Mouse (Mus musculus): ENCODE results near the gene Gtf2ird1. TPM values are rescaled to one million over a fixed set of nuclear protein-coding genes. Genes with fewer than 3 reads are reported as not detected.

The Gtf2ird1 gene
- polyA plus RNA-seq, 1 experiment: 62.0 TPM

DNA sequence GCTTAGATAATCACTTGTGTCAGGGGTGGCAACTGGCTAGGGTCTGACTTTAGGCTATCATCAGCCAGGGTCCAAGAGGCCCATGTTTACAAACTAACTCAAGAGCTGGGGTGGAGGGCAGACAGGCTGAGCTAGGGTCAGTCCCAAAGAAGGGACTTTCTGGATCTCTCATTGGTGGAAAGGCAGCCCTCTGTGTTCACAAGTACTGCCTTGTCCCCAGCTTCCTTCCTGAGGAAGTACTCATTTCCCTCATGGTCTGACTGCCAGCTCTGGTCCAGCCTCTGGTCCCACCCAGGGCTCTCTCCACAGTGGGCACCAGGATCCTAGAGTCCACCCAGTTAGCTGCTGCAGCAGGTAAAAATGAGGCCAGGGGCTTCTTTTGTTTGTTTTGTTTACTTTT is 82.0 kb downstream of the Gtf2ird1 start:
- Histone ChIP-seq H3ac (ENCODE audit: control insufficient read depth, insufficient read length) (no peak overlapping the region), H3K79me2 (ENCODE audit: control insufficient read depth, insufficient read depth) (no peaks in the 10 kb centered on the region), H3K36me3 (ENCODE audit: control insufficient read depth, insufficient read depth) (peaks cover 12% of the 10 kb centered on the region), H3K4me2 (ENCODE audit: low read depth) (no peak overlapping the region), H3K4me3 (no peak overlapping the region), H3K27me3 (ENCODE audit: control insufficient read depth, insufficient read depth, insufficient read length) (no peaks in the 10 kb centered on the region)
- no peak for TF ChIP-seq E2F4 (IDR thresholded peaks at IDR 0.05; ENCODE audit: insufficient read depth)
- no peak for TF ChIP-seq REST (IDR thresholded peaks at IDR 0.05; ENCODE audit: insufficient read depth, insufficient read length)
- TF ChIP-seq USF1 (IDR thresholded peaks at IDR 0.05; ENCODE audit: low read depth): no peak
- no peak for TF ChIP-seq POLR2A (IDR thresholded peaks at IDR 0.05; ENCODE audit: insufficient read length, low read depth)
- TF ChIP-seq POLR2AphosphoS2 (IDR thresholded peaks at IDR 0.05; ENCODE audit: insufficient read length, low read depth): no peak
- no peak for TF ChIP-seq TCF3 (IDR thresholded peaks at IDR 0.05; ENCODE audit: insufficient read length, low read depth)
- TF ChIP-seq MAX (IDR thresholded peaks at IDR 0.05; ENCODE audit: low read depth): no peak
- no peak for TF ChIP-seq CEBPB (IDR thresholded peaks at IDR 0.05; ENCODE audit: insufficient read depth, poor library complexity, severe bottlenecking)
- no peak for TF ChIP-seq TCF12 (IDR thresholded peaks at IDR 0.05; ENCODE audit: insufficient read depth, poor library complexity, severe bottlenecking)
- TF ChIP-seq MYOG (IDR thresholded peaks at IDR 0.05; ENCODE audit: control insufficient read depth in 1 of 3, insufficient read depth in 1 of 3, insufficient read length in 2 of 3, low read depth in 2 of 3): no peak
- no peak for TF ChIP-seq SRF (IDR thresholded peaks at IDR 0.05; ENCODE audit: control insufficient read depth, insufficient read length, low read depth)
- TF ChIP-seq MYOD1 (IDR thresholded peaks at IDR 0.05; ENCODE audit: control insufficient read depth in 1 of 3, insufficient read length in 2 of 3, low read depth in 2 of 3): no peak

DNA sequence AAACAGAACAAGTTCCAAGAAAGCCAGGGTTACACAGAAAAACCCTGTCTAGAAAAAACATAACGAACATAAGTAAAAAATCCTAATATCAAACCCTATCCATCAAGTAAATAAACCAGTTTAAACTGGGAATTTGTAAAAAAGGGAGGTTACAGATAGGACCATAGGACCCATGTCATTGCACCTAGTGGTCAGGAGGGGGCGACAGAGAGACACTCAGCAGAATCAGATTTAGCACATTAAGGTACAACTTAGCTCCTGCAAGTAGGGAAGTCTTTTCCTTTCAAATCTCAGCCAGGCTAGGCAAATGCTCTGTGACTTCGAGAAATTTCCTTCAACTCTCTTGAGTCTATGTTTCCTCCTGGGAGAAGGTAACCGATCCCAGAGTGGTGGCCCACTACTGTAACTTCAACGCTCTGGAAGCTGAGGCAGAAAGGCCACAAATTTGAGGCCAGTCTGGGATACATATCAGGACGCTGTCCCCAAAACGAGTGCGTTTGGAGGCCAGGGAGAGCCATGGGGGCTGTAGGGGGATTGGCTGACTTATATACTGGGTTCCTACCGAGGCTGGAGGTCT is 82.5 kb downstream of the Gtf2ird1 start:
- H3K4me2 ChIP-seq (ENCODE audit: low read depth): no peak overlapping the region

DNA sequence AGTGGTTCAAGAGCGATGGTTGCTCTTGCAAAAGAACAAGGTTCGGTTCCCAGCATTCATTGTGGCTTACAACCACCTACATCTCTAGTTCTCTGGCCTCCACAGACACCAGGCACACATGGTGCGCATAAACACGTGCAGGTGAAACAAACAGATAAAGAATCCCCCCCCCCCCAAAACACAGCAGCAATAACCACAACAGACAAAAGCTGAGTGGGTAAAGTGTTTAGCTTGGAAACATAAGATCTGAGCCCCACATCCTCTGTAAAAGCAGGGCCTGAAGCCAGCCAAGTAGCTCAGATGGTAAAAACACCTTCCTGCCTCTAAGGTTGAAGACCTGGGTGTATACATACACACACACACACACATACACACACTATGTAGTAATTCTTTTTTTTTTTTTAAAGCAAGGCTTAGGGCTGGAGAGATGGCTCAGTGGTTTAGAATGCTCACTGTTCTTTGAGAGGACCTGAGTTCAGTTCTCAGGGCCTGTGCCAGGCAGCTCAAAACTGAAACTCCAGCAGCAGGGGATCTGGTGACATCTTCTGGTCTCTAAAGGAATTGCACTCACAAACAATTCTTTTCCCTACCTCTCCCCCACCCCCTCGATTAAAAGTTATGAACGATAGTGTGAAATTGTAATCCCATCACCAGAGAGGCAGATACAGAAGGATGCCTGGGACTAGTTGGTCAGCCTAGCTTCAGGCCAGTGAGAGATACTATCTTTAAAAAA is 83.4 kb downstream of the Gtf2ird1 start:
- no peak overlapping the region for H3ac ChIP-seq (ENCODE audit: control insufficient read depth, insufficient read length)
- no peaks in the 10 kb centered on the region for H3K27me3 ChIP-seq (ENCODE audit: control insufficient read depth, insufficient read depth, insufficient read length)
- H3K36me3 ChIP-seq (ENCODE audit: control insufficient read depth, insufficient read depth): peaks cover 17% of the 10 kb centered on the region
- no peak overlapping the region for H3K4me3 ChIP-seq
- no peak for TF ChIP-seq USF1 (IDR thresholded peaks at IDR 0.05; ENCODE audit: low read depth)
- TF ChIP-seq E2F4 (IDR thresholded peaks at IDR 0.05; ENCODE audit: insufficient read depth): no peak
- TF ChIP-seq REST (IDR thresholded peaks at IDR 0.05; ENCODE audit: insufficient read depth, insufficient read length): no peak
- no peak for TF ChIP-seq POLR2A (IDR thresholded peaks at IDR 0.05; ENCODE audit: insufficient read length, low read depth)
- no peak for TF ChIP-seq SRF (IDR thresholded peaks at IDR 0.05; ENCODE audit: control insufficient read depth, insufficient read length, low read depth)
- no peak for TF ChIP-seq TCF3 (IDR thresholded peaks at IDR 0.05; ENCODE audit: insufficient read length, low read depth)
- no peak for TF ChIP-seq TCF12 (IDR thresholded peaks at IDR 0.05; ENCODE audit: insufficient read depth, poor library complexity, severe bottlenecking)
- TF ChIP-seq CEBPB (IDR thresholded peaks at IDR 0.05; ENCODE audit: insufficient read depth, poor library complexity, severe bottlenecking): no peak
- TF ChIP-seq MYOG (IDR thresholded peaks at IDR 0.05; ENCODE audit: control insufficient read depth in 1 of 3, insufficient read depth in 1 of 3, insufficient read length in 2 of 3, low read depth in 2 of 3): no peak
- TF ChIP-seq POLR2AphosphoS2 (IDR thresholded peaks at IDR 0.05; ENCODE audit: insufficient read length, low read depth): no peak
- no peak for TF ChIP-seq MYOD1 (IDR thresholded peaks at IDR 0.05; ENCODE audit: control insufficient read depth in 1 of 3, insufficient read length in 2 of 3, low read depth in 2 of 3)
- TF ChIP-seq MAX (IDR thresholded peaks at IDR 0.05; ENCODE audit: low read depth): no peak
- H3K79me2 ChIP-seq (ENCODE audit: control insufficient read depth, insufficient read depth): no peaks in the 10 kb centered on the region
- no peak overlapping the region for H3K4me2 ChIP-seq (ENCODE audit: low read depth)

More for the DNA sequence above, 82.5 kb downstream of the Gtf2ird1 start:
- Histone ChIP-seq H3K27me3 (ENCODE audit: control insufficient read depth, insufficient read depth, insufficient read length) (no peaks in the 10 kb centered on the region), H3ac (ENCODE audit: control insufficient read depth, insufficient read length) (no peak overlapping the region), H3K79me2 (ENCODE audit: control insufficient read depth, insufficient read depth) (no peaks in the 10 kb centered on the region), H3K36me3 (ENCODE audit: control insufficient read depth, insufficient read depth) (peaks cover 8% of the 10 kb centered on the region), H3K4me3 (no peak overlapping the region)
- no peak for TF ChIP-seq MYOG (IDR thresholded peaks at IDR 0.05; ENCODE audit: control insufficient read depth in 1 of 3, insufficient read depth in 1 of 3, insufficient read length in 2 of 3, low read depth in 2 of 3)
- TF ChIP-seq REST (IDR thresholded peaks at IDR 0.05; ENCODE audit: insufficient read depth, insufficient read length): no peak
- no peak for TF ChIP-seq E2F4 (IDR thresholded peaks at IDR 0.05; ENCODE audit: insufficient read depth)
- no peak for TF ChIP-seq MYOD1 (IDR thresholded peaks at IDR 0.05; ENCODE audit: control insufficient read depth in 1 of 3, insufficient read length in 2 of 3, low read depth in 2 of 3)
- TF ChIP-seq TCF3 (IDR thresholded peaks at IDR 0.05; ENCODE audit: insufficient read length, low read depth): no peak

DNA sequence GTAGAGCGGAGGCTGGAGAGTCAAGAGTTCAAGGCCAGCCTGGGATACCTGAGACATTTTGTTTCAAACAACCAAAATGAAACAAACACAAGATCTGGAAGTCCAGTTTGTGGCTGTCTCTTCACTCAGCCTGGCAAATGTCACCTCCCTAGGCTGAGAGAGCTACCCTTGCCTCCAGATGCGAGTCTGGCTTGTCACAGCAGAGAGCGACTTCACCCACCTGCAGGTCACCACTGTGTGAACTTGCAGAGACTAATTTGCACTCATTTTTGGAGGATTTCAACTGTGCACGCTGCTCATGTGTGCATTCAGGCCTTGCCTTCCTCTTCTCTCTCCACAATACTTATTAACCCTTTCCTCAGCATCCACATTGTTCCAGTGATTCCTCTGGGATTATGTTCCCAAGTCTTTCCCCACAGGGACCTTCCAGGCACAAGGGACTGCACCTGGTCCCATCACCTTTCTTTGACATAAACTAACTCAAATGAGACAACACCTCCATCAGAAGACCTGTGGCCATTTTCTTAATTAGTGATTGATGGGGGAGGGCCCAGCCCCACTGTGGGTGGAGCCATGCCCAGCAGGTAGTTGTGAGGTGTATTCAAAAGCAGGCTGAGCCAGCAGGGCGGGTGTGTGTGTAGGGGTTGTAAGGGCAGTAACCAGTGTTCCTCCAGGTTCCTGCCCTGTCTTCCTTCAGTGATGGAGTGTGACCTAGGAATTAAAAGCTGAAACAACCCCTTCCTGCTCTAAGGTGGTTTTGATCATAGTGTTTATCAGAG is 84.8 kb downstream of the Gtf2ird1 start:
- peaks cover 20% of the 10 kb centered on the region for H3K36me3 ChIP-seq (ENCODE audit: control insufficient read depth, insufficient read depth)
- no peaks in the 10 kb centered on the region for H3K27me3 ChIP-seq (ENCODE audit: control insufficient read depth, insufficient read depth, insufficient read length)
- TF ChIP-seq CEBPB (IDR thresholded peaks at IDR 0.05; ENCODE audit: insufficient read depth, poor library complexity, severe bottlenecking) (no peak), MAX (IDR thresholded peaks at IDR 0.05; ENCODE audit: low read depth) (no peak), POLR2AphosphoS2 (IDR thresholded peaks at IDR 0.05; ENCODE audit: insufficient read length, low read depth) (no peak), USF1 (IDR thresholded peaks at IDR 0.05; ENCODE audit: low read depth) (no peak), POLR2A (IDR thresholded peaks at IDR 0.05; ENCODE audit: insufficient read length, low read depth) (no peak), MYOD1 (IDR thresholded peaks at IDR 0.05; ENCODE audit: control insufficient read depth in 1 of 3, insufficient read length in 2 of 3, low read depth in 2 of 3) (no peak), REST (IDR thresholded peaks at IDR 0.05; ENCODE audit: insufficient read depth, insufficient read length) (no peak), TCF12 (IDR thresholded peaks at IDR 0.05; ENCODE audit: insufficient read depth, poor library complexity, severe bottlenecking) (no peak), SRF (IDR thresholded peaks at IDR 0.05; ENCODE audit: control insufficient read depth, insufficient read length, low read depth) (no peak), TCF3 (IDR thresholded peaks at IDR 0.05; ENCODE audit: insufficient read length, low read depth) (no peak), E2F4 (IDR thresholded peaks at IDR 0.05; ENCODE audit: insufficient read depth) (no peak)
- H3K4me3 ChIP-seq: no peak overlapping the region
- no peaks in the 10 kb centered on the region for H3K79me2 ChIP-seq (ENCODE audit: control insufficient read depth, insufficient read depth)
- H3K4me2 ChIP-seq (ENCODE audit: low read depth): no peak overlapping the region
- no peak overlapping the region for H3ac ChIP-seq (ENCODE audit: control insufficient read depth, insufficient read length)

All from myocyte (in vitro differentiated cells).